Mouse (Mus musculus): ENCODE data around the gene Oas1d.
"Not testable (repeated sequence)": the region's sequence is repeated elsewhere in the genome, so short reads cannot be mapped to it uniquely, and the experiment has no call there.

Oas1d gene

GRCm38 (mm10) chr5:120914204-120914603, at the start of gene Oas1d:
Oas1d (plus strand) TSS chr5:120914536.
- DNase-seq, result not testable (repeated sequence)

GRCm38 (mm10) chr5:120865336-120865860, 48.9 kb upstream of the Oas1d start:
- DNase-seq, result no peak

GRCm38 (mm10) chr5:120869436-120870015, 44.8 kb upstream of the Oas1d start:
- DNase-seq, result no peak

GRCm38 (mm10) chr5:120870081-120870480, 44.3 kb upstream of the Oas1d start:
- no peak for DNase-seq

GRCm38 (mm10) chr5:120870782-120871181, 43.6 kb upstream of the Oas1d start:
- DNase-seq, result no peak

- no peak for DNase-seq
Observed at GRCm38 (mm10) chr5:120871469-120871868, 42.9 kb upstream of the Oas1d start.

GRCm38 (mm10) chr5:120876839-120877238, 37.5 kb upstream of the Oas1d start:
- not testable (repeated sequence) for DNase-seq

GRCm38 (mm10) chr5:120877407-120877806, 36.9 kb upstream of the Oas1d start:
- DNase-seq, result not testable (repeated sequence)

GRCm38 (mm10) chr5:120878803-120879202, 35.5 kb upstream of the Oas1d start:
- not testable (repeated sequence) for DNase-seq

- not testable (repeated sequence) for DNase-seq
Observed at GRCm38 (mm10) chr5:120881681-120882080, 32.7 kb upstream of the Oas1d start.

GRCm38 (mm10) chr5:120887413-120887812, 26.9 kb upstream of the Oas1d start, which contains the start of gene Oas1g:
Oas1g (minus strand) TSS chr5:120887613.
- not testable (repeated sequence) for DNase-seq

GRCm38 (mm10) chr5:120887831-120888230, 26.5 kb upstream of the Oas1d start:
- no peak for DNase-seq

- not testable (repeated sequence) for DNase-seq
Observed at GRCm38 (mm10) chr5:120888294-120888815, 26.0 kb upstream of the Oas1d start.

GRCm38 (mm10) chr5:120890026-120890425, 24.3 kb upstream of the Oas1d start:
- DNase-seq, result no peak

- no peak for DNase-seq
Observed at GRCm38 (mm10) chr5:120890991-120891390, 23.3 kb upstream of the Oas1d start.

GRCm38 (mm10) chr5:120891566-120892242, 22.6 kb upstream of the Oas1d start:
- not testable (repeated sequence) for DNase-seq

- no peak for DNase-seq
Observed at GRCm38 (mm10) chr5:120892243-120892660, 22.1 kb upstream of the Oas1d start.

- not testable (repeated sequence) for DNase-seq
Observed at GRCm38 (mm10) chr5:120893866-120894265, 20.5 kb upstream of the Oas1d start.

- DNase-seq, result not testable (repeated sequence)
Observed at GRCm38 (mm10) chr5:120894692-120895091, 19.6 kb upstream of the Oas1d start.

GRCm38 (mm10) chr5:120895231-120895900, 19.0 kb upstream of the Oas1d start:
- DNase-seq, result no peak

- DNase-seq, result no peak
Observed at GRCm38 (mm10) chr5:120898307-120898706, 16.0 kb upstream of the Oas1d start.

GRCm38 (mm10) chr5:120898726-120899125, 15.6 kb upstream of the Oas1d start:
- DNase-seq, result no peak

- DNase-seq, result no peak
Observed at GRCm38 (mm10) chr5:120900666-120901065, 13.7 kb upstream of the Oas1d start.
